Mouse (Mus musculus) liver, adult (tissue): ENCODE measurements around the gene Gm6588.

Experiments used
- GATA4 ChIP-seq: IDR thresholded peaks from 2 replicates; pipeline ENCODE4 v1.6.1; 2014; ENCODE audit warnings: mild to moderate bottlenecking, low read length; ENCODE audit not compliant: insufficient replicate concordance

The Gm6588 gene

GRCm38 (mm10) chr5:112448747-112449440, at the start of gene Gm6588:
Gm6588 (plus strand) TSS chr5:112449426.
- no peak for TF ChIP-seq GATA4

DNA sequence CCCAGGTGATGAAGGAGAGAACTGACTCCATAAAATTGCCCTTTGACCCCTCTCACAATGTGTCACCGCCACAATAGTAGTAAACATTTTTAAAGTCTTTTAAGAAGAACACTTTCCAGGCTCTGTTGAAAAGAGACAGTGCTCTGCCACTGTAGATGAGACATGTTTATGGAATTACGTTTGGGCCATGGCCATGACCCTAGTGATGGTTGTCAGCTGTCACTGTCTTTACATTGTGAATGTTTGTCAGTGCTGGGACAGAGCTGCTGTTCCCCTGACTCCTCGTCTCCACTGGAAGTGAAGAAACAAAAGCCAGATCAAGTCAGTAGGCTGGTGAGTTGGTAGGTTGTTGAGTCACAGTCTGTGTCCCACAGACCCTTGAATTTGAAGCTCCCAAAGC, 46.8 kb upstream of the Gm6588 start:
- TF ChIP-seq GATA4, result no peak

GRCm38 (mm10) chr5:112406017-112406416, 43.2 kb upstream of the Gm6588 start:
- TF ChIP-seq GATA4, result no peak

DNA sequence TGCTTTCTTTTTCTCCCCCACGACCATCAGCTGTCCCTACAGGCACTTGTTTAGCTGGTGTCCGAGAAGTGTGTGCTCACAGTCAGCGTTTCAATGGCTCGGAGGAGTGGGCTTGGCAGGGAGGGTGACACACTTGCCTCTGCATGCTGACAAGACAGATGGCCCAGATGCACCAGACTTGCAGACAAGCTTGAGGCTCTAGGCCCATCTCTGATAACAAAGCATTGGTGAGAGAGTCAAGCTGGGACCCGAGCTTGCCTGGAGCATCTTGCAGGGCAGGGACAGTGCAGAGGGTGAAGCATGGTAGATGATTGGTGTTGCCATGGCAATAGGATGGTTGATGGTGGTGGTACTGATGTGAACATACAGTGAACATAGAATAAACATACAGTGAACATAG, 40.0 kb upstream of the Gm6588 start:
- TF ChIP-seq GATA4, result no peak

GRCm38 (mm10) chr5:112411072-112411471, 38.2 kb upstream of the Gm6588 start:
- TF ChIP-seq GATA4, result no peak

DNA sequence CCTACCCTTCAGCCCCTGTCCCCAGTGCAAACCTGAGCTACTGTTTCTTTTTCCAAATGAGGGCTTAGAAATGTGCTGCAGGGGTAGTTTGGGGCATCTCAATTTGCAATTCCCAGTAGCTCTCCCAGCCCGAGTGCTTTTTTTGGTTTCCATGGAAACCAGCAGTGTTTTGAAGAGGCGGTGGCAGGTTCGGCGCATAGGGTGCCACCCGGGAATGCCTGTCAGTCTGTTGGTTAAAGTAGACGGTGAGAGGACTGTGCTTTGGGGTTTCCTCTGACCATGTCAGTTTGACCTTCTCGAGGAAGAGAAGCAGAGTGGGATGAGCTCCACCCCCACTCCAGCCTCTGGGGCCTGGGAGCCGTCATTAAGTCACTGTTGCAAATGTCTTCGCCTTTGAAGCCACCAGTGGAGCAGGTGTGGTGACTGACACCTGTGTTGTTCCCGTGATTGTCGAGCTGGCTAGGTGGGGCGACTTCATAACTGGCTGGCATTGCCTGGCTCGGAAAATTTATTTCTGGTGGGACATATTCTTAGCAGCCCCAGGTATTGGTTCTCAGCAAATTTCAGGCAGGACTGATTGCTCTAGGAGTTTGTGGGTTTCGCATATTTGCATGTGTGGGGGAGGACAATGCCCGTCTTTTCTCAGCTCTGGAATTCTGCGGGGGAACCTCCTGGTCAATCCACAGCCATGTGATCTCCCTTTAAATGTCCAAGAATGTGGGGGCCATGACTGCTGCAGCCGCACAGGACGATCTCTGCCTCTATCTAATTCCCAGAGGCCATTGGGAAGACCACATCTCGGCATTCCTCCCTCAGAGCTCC, 37.5 kb upstream of the Gm6588 start:
- no peak for TF ChIP-seq GATA4

DNA sequence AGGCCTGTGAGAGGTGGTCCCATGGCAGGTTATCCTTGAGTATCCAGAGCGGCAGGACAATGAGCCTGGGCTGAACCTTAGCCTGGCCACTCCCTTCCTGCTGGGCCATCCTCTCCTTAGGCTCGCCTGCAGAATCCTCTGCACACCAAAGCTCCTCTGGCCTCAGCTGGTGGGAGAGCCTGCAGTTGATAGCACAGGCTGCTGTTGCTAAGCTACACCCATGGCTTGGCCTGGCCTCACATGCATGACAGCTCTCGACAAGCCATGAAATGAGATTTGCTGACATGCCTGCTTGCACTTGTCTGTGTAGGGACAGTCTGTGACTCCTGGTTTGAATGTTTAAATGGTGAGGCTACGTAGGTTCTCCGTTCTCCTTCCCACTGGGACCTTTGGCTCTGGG, 32.6 kb upstream of the Gm6588 start:
- TF ChIP-seq GATA4, result no peak

DNA sequence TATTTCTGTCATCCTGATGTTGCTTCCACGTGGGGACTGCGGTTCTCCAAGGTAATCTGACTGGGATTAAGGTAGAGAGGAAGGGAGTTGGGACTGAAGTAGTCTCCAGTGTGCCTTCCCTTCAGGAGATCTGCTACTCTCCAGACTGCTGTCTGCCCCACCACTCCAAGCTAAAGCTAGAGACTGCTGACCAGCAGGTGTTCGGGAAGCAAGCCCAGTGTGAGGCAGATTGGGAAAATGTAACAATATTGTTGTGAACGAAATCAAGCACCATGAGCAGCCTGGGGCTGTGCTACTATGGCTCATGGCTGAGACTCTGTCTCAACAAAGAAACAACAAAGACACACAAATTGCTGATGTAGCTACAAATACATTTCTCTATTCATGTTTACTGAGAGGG, 31.2 kb upstream of the Gm6588 start:
- no peak for TF ChIP-seq GATA4

DNA sequence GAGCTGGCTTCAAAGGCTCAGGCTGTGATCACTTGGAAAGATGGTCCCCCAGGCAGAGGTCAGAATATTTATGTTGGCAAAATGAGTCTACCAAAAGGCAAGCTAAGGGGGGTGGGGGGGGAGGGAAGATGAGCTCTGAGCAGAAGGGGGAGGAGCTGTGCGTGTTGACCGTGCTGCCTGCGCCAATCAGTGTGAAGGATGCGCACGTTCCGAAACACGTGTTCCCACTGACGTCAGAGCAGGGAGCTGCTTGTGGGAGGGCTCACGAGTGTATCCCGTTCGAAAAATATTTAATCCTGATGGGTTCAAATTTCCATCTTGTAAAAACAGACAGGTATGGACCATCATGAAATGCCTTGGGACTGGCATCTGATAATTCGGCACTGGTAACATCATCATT, 29.7 kb upstream of the Gm6588 start:
- TF ChIP-seq GATA4, result no peak

DNA sequence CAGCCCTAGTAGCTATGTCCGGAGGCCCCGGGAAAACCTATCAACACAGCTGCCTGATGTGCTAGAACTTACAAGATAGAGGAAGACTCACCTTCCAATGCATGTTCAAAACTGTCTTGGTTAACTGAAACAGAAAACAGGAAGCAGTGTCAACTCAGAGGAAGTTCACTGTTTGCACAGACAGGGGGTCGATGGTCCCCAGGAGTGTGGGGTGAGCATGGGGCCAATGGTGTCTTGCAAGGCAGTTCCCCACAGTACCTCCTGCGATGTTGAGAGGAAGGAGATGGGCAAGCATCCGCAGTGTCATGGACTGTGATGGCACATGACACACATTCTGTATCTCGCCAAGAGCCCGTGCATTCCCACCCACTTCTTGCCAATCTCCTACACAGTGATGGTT, 22.6 kb upstream of the Gm6588 start:
- no peak for TF ChIP-seq GATA4

DNA sequence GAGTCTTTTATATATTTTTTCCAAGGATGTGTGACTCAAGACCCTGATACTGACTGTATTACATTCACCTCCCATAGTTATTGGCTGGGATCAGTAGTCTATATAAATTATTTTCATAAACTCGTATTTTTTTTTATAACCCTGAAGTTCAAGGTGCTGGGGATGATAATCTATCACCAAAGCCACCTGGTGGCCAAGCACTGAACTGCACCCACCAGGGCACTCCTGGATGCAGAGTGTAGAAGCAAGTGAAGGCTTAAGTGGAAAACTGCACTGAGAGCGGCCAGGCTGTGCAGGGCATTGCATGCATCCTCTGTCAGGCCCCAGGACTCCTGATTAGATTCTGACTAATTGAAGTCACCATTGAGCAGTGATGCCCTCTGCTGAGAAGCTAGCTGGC, 21.9 kb upstream of the Gm6588 start:
- TF ChIP-seq GATA4, result no peak

DNA sequence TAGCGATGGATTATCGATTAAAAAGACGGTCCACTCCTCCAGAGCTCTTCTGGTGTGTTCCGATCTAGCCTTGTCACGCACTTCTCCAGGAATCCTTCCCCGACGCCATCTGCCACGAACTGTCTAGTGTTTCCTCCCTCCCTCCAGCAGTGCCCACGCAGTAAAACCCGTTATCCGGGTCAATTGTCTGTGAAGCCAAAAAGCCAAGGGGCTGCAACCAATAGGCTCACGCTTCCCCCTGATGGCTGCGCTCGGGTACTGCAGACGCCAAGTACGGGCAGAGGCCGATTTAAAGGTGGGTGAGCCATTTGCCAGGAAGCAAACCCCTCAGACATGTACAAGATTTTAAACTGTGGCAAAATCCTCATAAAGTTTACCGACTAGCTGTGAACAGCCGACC, 20.3 kb upstream of the Gm6588 start:
- TF ChIP-seq GATA4, result no peak

- TF ChIP-seq GATA4, result no peak
Measured at GRCm38 (mm10) chr5:112431120-112431775, 18.0 kb upstream of the Gm6588 start.

- no peak for TF ChIP-seq GATA4
Measured at GRCm38 (mm10) chr5:112432033-112432432, 17.2 kb upstream of the Gm6588 start.

- no peak for TF ChIP-seq GATA4
Measured at GRCm38 (mm10) chr5:112433004-112433403, 16.2 kb upstream of the Gm6588 start.

- no peak for TF ChIP-seq GATA4
Measured at GRCm38 (mm10) chr5:112438535-112438934, 10.7 kb upstream of the Gm6588 start.
